Mouse (Mus musculus): Measurements from ENCODE around the gene Eml5.

Gene Eml5

DNA sequence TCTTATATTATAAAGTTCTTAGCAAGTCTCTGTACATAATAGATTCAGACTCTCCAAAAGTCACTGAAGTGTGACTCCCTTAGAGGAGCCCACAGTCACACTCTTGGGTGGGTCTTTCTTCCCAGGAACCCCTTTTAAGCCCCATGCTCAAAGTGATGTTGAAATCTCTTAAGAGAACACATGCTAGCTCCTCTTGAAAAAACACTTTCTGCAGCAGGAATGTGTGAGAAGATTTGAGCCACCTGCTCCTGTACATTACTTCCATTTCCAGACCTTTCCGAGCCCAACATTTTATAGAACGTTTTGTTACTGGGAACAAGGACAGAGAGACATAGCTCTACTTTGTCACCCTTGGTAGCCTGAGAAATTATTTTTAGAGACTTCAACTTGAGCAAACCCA is 66.4 kb downstream of the Eml5 start:
- no peak for DNase-seq (ENCODE audit: low spot score in 2 of 2)

DNA sequence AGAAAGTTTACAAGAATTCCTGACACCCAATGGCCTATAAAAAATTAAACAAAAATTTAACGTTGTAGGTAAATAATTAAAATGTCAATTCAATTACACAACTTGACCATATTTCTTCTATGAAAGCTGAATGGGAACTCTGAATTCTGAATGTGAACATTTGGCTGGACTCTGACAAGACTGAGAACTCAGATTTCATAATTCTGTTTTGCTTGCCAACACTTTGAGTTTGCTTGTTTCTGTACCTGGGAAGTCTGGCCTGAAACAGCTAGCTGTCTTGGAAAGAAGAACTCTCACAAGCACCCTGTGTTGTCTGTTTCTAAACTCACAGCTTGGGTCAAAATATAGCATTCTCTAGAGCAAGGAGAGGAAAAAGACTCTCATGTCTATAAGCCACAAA is 67.4 kb downstream of the Eml5 start:
- no peak for DNase-seq (ENCODE audit: low spot score in 2 of 2)

DNA sequence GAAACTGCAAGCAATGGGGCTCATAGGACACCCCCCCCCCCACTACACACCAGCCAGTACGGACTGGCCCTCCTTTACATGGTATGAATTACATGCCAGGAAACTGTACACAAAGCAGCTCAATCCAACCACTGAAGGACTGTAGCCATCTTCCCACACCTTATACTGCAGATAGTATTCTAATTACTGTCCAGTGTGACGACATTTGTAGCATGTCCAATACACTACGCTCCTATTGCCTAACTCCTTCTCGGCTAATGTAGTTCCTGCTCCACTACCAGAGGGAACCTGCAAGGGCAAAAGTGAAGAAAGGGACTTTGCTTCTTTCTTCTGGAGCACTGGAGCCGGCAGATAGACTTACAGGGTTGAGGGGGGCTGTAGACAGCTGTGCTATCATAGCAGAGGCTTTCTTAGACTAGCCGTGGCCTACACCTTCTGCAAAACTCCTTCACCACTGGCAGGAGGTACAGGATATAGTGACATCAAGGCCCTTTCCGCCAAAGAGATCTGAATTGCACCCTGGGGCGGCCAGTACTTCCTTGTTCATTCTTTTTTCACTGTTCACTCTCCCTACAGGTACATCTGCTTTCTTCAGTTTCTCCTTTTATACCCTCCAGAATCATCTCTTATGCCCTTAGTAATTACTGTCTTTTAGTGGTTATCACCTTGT is 68.2 kb downstream of the Eml5 start:
- no peak for DNase-seq (ENCODE audit: low spot score in 2 of 2)

- DNase-seq (ENCODE audit: low spot score in 2 of 2) = no peak
Measured at GRCm38 (mm10) chr12:98831122-98831521, 70.2 kb downstream of the Eml5 start.

GRCm38 (mm10) chr12:98820781-98821180 is 80.5 kb downstream of the Eml5 start:
- DNase-seq (ENCODE audit: low spot score in 2 of 2) = no peak

DNA sequence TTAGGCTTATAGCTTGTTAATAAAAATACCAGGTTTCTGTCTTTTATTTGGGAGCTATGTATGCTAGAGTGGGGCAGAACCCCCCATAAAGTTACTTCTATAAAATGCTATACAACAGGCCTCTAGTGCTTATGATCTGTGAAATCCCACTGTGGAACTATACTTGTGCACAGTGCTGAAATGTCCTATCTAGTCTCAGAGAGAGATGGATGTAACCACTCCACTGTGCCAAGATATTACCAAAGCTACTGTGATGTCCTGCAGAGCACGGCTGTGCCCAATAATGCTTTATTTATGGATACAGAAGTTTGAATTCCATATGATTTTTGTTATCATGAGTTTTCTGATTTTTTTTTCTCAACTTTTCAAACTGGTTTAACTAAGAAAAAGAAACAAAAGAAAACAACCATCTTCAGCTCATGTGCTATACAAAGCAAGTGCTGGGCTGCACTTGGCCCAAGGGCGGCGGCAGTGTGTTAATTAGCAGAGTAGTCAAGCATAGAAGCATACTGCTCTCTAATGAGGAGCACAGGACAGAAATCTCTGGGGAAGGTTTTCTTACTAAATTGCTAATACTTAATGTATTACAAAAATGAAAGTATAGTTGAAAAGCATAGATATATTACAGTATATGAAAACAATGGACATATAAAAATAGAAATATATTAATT is 97.1 kb downstream of the Eml5 start:
- DNase-seq (ENCODE audit: low spot score in 2 of 2) = no peak

DNA sequence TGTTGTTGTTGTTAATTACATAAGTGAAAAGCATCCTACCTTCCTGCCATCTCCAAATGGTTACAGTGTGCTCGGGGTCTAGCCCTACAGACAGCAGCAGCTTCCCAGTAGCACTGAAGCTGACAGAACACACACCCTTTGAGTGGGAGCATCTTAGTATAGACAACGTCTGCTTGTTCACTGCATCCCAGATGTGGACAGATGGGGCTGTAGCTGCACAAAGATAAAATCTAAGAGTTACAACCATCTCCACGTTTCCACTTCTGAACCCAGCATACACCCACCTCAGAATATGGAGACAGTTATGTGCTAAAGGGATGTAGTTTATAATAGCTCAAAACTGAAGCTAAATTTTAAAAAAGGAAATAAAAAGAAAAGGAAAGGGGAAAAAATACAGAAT is 99.0 kb downstream of the Eml5 start:
- no peak for DNase-seq (ENCODE audit: low spot score in 2 of 2)

DNA sequence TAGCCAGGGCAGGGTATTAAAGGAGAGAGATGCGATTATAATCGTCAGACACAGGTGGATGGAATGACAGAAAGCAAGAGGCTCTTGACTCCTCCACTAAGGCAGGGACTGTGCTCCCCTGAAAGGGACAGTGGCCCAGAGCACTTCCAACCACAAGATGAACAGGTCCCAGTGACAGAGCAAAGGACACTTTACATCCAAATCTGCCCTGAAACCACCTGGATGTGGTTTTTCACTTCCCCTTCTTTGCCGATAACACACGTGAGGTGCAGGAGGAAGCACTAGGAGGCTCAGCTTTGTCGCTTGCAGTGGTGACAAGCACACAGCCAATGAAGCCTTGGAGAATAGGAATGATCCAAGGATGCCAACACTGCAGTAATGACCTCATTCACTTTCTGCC is 101.0 kb downstream of the Eml5 start:
- peak; percentile 14 to 19 for DNase-seq (ENCODE audit: low spot score in 2 of 2)

- no peak for DNase-seq (ENCODE audit: low spot score in 2 of 2)
Measured at GRCm38 (mm10) chr12:98795731-98796318, 105.5 kb downstream of the Eml5 start.

DNA sequence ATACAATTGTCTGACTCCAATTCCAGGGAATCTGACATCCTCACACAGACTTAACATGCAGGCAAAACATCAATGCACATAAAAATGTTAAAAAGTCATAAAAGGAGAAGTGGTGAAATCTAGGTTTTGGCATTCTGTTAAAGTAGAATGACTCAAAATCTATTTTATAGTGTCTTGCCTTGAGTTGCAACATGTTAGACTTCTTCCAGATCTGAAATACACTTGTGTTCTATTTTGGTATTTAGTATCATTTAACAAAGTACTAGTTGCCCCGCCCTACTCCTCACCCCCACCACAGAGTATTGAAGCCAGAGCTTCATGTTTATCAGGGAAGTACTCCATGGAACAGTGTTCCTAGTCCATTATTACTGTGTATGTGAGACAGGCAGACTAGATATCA is 117.0 kb downstream of the Eml5 start:
- no peak for DNase-seq (ENCODE audit: low spot score in 2 of 2)

DNA sequence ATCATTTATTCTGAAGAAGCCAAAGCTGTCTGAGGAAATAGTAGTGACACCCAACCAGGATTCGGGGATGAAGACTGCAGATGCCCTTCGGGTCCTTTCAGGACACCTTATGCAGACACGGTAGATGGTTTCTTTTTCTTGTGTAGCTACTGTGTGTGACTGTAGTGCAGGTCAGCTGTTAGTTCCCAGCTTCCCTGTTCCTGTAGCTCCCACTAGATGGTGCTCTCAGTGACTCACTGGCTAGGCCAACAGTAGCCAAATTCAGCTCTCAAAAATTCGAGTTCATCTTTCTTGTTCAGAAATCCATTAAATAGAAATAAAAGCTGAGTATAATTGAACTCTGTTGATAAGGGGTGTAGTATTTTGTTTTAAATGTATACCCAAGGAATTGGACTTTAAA is 122.1 kb downstream of the Eml5 start:
- no peak for DNase-seq (ENCODE audit: low spot score in 2 of 2)

DNA sequence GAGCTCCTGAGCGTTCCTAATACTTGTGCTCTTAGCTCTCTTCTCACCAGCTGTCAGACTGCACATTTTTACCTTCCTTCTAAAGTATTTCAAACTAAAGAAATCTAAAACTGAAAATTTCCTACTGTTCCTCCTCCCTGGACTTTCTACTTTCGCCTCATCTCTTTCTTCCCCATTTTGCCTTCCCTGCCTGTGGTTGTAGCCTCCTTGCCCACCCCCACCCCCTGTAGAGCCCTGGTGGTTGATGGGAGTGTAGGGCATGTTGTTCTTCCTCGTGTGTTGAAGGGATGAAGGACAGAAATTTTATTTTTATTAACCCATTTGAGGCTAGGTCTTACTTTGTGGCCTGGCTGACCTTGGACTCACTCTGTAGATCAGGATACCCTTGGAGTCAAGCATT is 123.8 kb downstream of the Eml5 start:
- DNase-seq (ENCODE audit: low spot score in 2 of 2) = no peak

- DNase-seq (ENCODE audit: low spot score in 2 of 2) = no peak
Measured at GRCm38 (mm10) chr12:98766241-98766640, 135.0 kb downstream of the Eml5 start.

DNA sequence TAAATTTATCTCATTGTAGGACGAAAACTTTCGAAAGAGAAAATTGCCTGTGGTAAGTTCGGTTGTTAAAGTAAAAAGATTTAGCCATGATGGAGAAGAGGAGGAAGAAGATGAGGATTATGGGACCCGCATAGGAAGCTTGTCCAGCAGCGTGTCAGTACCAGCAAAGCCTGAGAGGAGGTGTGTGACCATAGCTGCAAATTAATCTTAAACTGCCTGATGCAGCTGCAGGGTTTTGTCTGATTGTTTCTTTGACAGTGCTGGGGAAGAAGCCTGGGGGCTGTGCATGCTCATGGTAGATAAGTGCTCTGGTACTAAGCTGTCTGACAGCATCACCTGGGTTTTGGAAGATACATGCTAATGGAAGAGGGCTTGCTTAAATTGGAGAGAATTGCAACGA is 141.6 kb downstream of the Eml5 start:
- DNase-seq (ENCODE audit: low spot score in 2 of 2) = no peak

DNA sequence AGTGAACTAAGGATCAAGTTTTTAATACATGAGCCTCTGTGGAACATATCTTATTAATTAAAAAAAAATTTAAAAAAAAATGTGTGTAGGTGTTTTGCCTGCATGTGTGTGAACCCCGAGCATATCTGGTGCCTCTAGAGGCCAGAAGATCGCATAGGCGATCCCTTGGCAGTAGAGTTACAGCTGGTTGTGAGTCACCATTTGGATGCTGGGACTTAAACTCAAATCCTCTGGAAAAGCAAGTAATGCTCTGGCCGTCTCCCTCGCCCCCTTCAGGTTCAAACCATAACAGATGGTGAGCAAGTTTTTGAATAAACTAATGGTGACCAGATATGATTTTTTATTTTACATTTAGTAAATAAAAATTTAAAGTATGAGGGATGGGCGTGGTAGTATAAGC is 143.6 kb downstream of the Eml5 start:
- DNase-seq (ENCODE audit: low spot score in 2 of 2) = no peak

- DNase-seq (ENCODE audit: low spot score in 2 of 2) = no peak
Measured at GRCm38 (mm10) chr12:98747380-98747753, 153.9 kb downstream of the Eml5 start.

GRCm38 (mm10) chr12:98746746-98747379 is 154.4 kb downstream of the Eml5 start, which contains the start of gene Zc3h14:
Gene Zc3h14 (plus strand): TSS chr12:98746964.
- DNase-seq (ENCODE audit: low spot score in 2 of 2) = peak; percentile 92 to 93

DNA sequence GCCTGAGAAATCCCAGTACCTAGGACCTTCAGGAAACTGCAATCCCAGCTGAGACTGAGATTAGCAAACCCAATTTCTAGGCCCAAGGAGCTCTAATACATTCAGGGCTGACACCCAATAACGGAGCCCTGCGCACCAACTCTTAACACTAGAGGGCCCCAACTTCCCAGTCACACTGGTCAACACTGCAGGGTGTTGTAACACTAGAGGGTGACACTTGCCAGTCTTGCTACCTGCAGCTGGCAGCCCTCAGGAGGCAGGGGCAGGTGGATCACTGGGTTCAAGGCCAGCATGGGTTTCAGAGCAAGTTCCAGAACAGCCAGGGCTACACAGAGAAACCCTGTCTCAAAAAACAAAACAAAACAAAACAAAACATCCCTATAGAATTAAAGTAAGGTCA is 155.2 kb downstream of the Eml5 start:
- DNase-seq (ENCODE audit: low spot score in 2 of 2) = peak; percentile 59 to 68

DNA sequence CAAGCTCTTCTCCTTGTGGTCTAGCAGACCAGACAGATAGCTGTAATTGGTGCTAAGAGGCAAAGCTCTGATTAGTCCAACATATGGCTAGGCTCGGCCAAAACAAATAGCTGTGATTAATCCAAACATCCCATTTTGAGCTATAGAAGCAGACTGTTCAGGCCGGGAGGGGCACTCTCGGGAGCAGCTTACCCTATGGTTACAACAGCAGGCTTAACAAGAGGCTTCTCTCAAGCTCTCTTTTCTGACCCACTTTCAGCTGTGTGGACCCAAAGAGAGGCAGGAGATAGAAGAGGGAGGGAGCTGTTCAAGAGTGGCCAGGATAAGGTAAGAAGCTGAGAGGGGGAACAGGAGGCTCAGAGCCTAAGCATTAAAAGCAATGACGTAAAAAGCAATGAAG is 155.7 kb downstream of the Eml5 start:
- DNase-seq (ENCODE audit: low spot score in 2 of 2) = no peak

GRCm38 (mm10) chr12:98741011-98741501 is 160.2 kb downstream of the Eml5 start:
- DNase-seq (ENCODE audit: low spot score in 2 of 2) = no peak

GRCm38 (mm10) chr12:98737801-98738350 is 163.4 kb downstream of the Eml5 start:
- DNase-seq (ENCODE audit: low spot score in 2 of 2) = no peak
